Mouse (Mus musculus) forebrain, embryonic 13.5 days (tissue): ENCODE results near the gene Arrb1. TPM values are rescaled to one million over a fixed set of nuclear protein-coding genes. Genes with fewer than 3 reads are reported as not detected.
"Not testable (repeated sequence)": the region's sequence is repeated elsewhere in the genome, so short reads cannot be mapped to it uniquely, and the experiment has no call there.

Source experiments
- ATAC-seq: fragments of 200-750 bp; cut with Nextera tagmentation; 2 replicates; pipeline ENCODE4 v1.8.0; 2017
- H3K27ac ChIP-seq: fragments of 300-500 bp; sonication (generic); 2 replicates; pipeline ENCODE4 v1.5.1; 2015; ENCODE audit warnings: inconsistent platforms, mild to moderate bottlenecking, moderate library complexity
- H3K27me3 ChIP-seq: fragments of 300-500 bp; sonication (generic); 2 replicates; pipeline ENCODE4 v1.6.1; 2015; ENCODE audit warnings: mild to moderate bottlenecking, inconsistent platforms
- H3K36me3 ChIP-seq: fragments of 300-500 bp; sonication (generic); 2 replicates; pipeline ENCODE4 v1.6.1; 2015; ENCODE audit warnings: mild to moderate bottlenecking, inconsistent platforms; ENCODE audit not compliant: poor library complexity, severe bottlenecking
- H3K4me1 ChIP-seq: fragments of 300-500 bp; sonication (generic); 2 replicates; pipeline ENCODE4 v1.6.1; 2015; ENCODE audit warnings: inconsistent platforms
- H3K4me2 ChIP-seq: fragments of 300-500 bp; sonication (generic); 2 replicates; pipeline ENCODE4 v1.6.1; 2015; ENCODE audit warnings: inconsistent platforms, mild to moderate bottlenecking, moderate library complexity
- H3K4me3 ChIP-seq: fragments of 300-500 bp; sonication (generic); 2 replicates; pipeline ENCODE4 v1.5.1; 2015; ENCODE audit warnings: mild to moderate bottlenecking, inconsistent platforms
- H3K9ac ChIP-seq: fragments of 300-500 bp; sonication (generic); 2 replicates; pipeline ENCODE4 v1.6.1; 2015; ENCODE audit warnings: mild to moderate bottlenecking, inconsistent platforms
- H3K9me3 ChIP-seq: fragments of 300-500 bp; sonication (generic); replicated peaks from 2 replicates; pipeline ENCODE4 v1.6.1; 2016; ENCODE audit warnings: inconsistent platforms
- WGBS: fragments of 180-500 bp; shearing (Covaris S2); methylation state at CpG from one replicate; pipeline ENCODE4 v1.1.7; 2015; 5-methylcytosine and 5-hydroxymethylcytosine counted together
- polyA plus RNA-seq: library from polyadenylated mRNA; unstranded; fragments of >200 nt; fragmentation: Nextera tagmentation; extraction: Ambion mirVana; gene quantifications from 2 replicates; pipeline ENCODE4 v1.2.1, GENCODE M21; 2015

Arrb1 gene
- polyA plus RNA-seq: 7.4 and 10.6 TPM in 2 replicates

- Histone ChIP-seq H3K27me3 (no peaks in the 10 kb centered on the region), H3K36me3 (no peaks in the 10 kb centered on the region), H3K27ac (peak within 1 kb of the TSS; percentile 86), H3K9me3 (no peaks in the 10 kb centered on the region), H3K9ac (peak within 1 kb of the TSS; percentile 89), H3K4me2 (peak within 1 kb of the TSS; percentile 87), H3K4me3 (peak within 1 kb of the TSS; percentile 71), H3K4me1 (peaks cover 52% of the 10 kb centered on the region)
- ATAC-seq: peak; percentile 87
- WGBS: under 1% methylated on average over 66 of the region's 68 CpGs
These were observed at the start of gene Arrb1 for GRCm38 (mm10) chr7:99534901-99535735. Gene Arrb1 (plus strand): TSS chr7:99535466.

DNA sequence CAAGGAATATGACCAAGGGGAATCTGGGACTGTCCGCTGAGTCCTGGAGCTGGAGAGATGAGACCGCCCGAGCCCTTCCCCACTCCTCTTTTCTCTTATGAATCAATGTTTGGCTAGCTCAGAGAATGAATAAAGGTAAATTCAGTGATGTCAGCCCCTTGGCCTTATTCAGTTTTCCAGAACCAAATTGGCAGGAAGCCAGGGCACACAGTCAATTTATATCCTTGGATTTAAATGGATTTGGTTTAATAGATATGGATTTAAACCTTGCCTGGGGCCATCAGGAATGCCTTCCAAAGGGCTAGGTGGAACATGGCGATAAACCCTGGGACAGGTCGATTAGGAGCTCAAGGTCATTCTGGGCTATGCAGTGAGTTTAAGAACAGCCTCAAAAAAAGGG is 45.6 kb upstream of the Arrb1 start:
- H3K9ac ChIP-seq: no peak overlapping the region

DNA sequence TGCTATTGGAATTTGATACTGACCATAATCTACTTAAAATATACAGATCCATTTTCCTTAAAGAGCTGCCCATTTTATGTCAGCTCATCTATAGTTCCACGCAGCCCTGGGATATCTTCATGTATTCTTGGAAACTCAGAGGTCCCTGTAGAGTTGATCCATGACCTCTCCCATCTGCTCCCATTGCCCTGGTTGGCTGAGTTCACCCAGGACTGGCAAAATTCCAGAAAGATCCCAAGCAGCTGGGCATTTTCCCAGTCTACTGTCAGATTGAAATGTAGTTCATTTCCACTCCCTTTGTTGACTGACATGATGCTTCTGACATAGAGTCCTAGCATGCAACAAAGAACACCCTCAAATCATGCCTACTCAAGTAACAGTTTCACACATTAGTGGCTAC is 36.1 kb upstream of the Arrb1 start:
- Histone ChIP-seq H3K27ac (no peak overlapping the region), H3K4me1 (no peaks in the 10 kb centered on the region), H3K36me3 (no peaks in the 10 kb centered on the region), H3K9me3 (no peaks in the 10 kb centered on the region), H3K4me2 (no peak overlapping the region), H3K27me3 (no peaks in the 10 kb centered on the region), H3K9ac (no peak overlapping the region), H3K4me3 (no peak overlapping the region)
- WGBS: 68% methylated on average over 1 of the region's 1 CpGs
- ATAC-seq: no peak

More for the DNA sequence above, 45.6 kb upstream of the Arrb1 start:
- 77% methylated on average over 5 of the region's 5 CpGs for WGBS
- no peaks in the 10 kb centered on the region for H3K36me3 ChIP-seq
- H3K27me3 ChIP-seq: peaks cover 15% of the 10 kb centered on the region
- H3K4me1 ChIP-seq: no peaks in the 10 kb centered on the region
- peaks cover 8% of the 10 kb centered on the region for H3K9me3 ChIP-seq
- no peak for ATAC-seq
- H3K4me3 ChIP-seq: no peak overlapping the region
- H3K4me2 ChIP-seq: no peak overlapping the region
- no peak overlapping the region for H3K27ac ChIP-seq

DNA sequence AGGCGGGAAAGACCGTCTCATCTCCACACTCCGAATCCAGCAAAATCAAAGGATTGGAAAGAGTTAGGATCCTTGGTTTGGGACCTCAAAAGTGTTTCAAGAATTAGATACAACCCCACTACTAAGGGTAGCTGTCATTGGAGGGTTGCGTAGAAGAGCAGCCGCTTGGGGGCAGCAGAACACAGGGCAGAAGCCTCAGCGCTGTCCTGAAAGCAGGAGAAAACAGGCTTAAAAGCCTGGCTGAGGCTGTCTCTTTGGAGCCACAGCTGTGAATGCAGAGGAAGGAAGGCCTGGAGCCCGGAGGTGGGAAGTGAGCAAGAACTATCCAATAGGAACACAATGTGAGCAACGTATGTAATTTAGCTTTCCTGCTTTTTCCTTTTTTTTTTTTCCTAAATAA is 35.1 kb upstream of the Arrb1 start:
- no peak overlapping the region for H3K4me3 ChIP-seq
- WGBS: 5% methylated on average over 8 of the region's 8 CpGs
- H3K27me3 ChIP-seq: no peaks in the 10 kb centered on the region
- peak; percentile 90 for ATAC-seq
- H3K4me2 ChIP-seq: no peak overlapping the region
- H3K36me3 ChIP-seq: no peaks in the 10 kb centered on the region
- no peaks in the 10 kb centered on the region for H3K4me1 ChIP-seq
- H3K9me3 ChIP-seq: no peaks in the 10 kb centered on the region
- H3K9ac ChIP-seq: no peak overlapping the region
- no peak overlapping the region for H3K27ac ChIP-seq

DNA sequence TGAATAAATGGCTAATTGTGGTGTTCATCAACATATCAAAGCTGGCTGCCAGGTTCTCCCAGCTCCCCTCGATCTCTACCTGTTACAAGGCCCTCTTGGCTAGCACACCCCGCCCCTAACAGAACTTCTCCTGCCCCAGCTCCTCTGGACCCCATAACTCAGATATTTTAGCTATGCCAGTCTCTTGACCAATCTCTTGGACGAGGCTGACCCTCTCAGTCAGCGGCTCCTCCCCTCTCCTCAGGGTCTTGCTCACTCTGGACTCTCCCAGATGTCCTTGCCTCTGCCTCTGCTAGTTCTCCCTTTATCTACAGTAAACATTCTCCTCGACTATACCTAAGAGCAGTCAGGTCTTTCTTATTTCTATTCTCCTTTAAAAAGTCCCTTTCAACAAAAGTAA is 34.6 kb upstream of the Arrb1 start:
- Histone ChIP-seq H3K27me3 (no peaks in the 10 kb centered on the region), H3K9ac (no peak overlapping the region), H3K4me1 (no peaks in the 10 kb centered on the region), H3K4me3 (no peak overlapping the region), H3K9me3 (no peaks in the 10 kb centered on the region), H3K36me3 (no peaks in the 10 kb centered on the region), H3K27ac (no peak overlapping the region), H3K4me2 (no peak overlapping the region)
- WGBS: 48% methylated on average over 5 of the region's 5 CpGs
- 0 out of 2 replicates have a peak, but pooled peaks have one; percentile 16 for ATAC-seq

GRCm38 (mm10) chr7:99501148-99501547 is 34.1 kb upstream of the Arrb1 start:
- Histone ChIP-seq H3K36me3 (no peaks in the 10 kb centered on the region), H3K4me1 (no peaks in the 10 kb centered on the region), H3K27ac (no peak overlapping the region), H3K9ac (no peak overlapping the region), H3K27me3 (no peaks in the 10 kb centered on the region), H3K4me2 (no peak overlapping the region), H3K4me3 (no peak overlapping the region), H3K9me3 (no peaks in the 10 kb centered on the region)
- WGBS: 68% methylated on average over 1 of the region's 1 CpGs
- no peak for ATAC-seq

GRCm38 (mm10) chr7:99504556-99504955 is 30.7 kb upstream of the Arrb1 start:
- H3K4me2 ChIP-seq: no peak overlapping the region
- H3K27me3 ChIP-seq: peaks cover 3% of the 10 kb centered on the region; the same call in 1 of the 2 replicates
- no peak overlapping the region for H3K27ac ChIP-seq
- H3K4me1 ChIP-seq: no peaks in the 10 kb centered on the region
- H3K9ac ChIP-seq: no peak overlapping the region
- 0 out of 2 replicates have a peak, but pooled peaks cover 4% of the 10 kb centered on the region for H3K9me3 ChIP-seq
- H3K4me3 ChIP-seq: no peak overlapping the region
- ATAC-seq: no peak
- H3K36me3 ChIP-seq: no peaks in the 10 kb centered on the region

DNA sequence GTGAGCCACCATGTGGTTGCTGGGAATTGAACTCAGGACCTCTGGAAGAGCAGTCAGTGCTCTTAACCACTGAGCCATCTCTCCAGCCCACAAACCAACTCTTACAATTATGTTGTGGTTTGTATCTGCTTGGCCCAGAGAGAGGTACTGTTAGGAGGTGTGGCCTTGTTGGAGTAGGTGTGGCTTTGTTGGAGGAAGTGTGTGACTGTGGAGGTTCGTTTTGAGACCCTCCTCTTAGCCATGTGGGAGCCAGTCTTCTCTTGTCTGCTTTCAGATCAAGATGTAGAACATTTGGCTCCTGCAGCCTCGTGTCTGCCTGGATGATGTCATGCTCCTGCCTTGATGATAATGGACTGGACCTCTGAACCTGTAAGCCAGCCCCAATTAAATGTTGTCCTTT is 27.1 kb upstream of the Arrb1 start:
- H3K27me3 ChIP-seq, H3K9me3 ChIP-seq, ATAC-seq, H3K27ac ChIP-seq, H3K9ac ChIP-seq, H3K4me3 ChIP-seq, H3K4me1 ChIP-seq, H3K4me2 ChIP-seq, H3K36me3 ChIP-seq: not testable (repeated sequence)
- 31% methylated on average over 2 of the region's 2 CpGs for WGBS

GRCm38 (mm10) chr7:99510087-99510501 is 25.2 kb upstream of the Arrb1 start:
- Histone ChIP-seq H3K4me2 (peak overlapping the region; percentile 43), H3K9ac (no peak overlapping the region), H3K27ac (peak overlapping the region; percentile 25), H3K9me3 (0 out of 2 replicates have a peak, but pooled peaks cover 4% of the 10 kb centered on the region), H3K4me3 (peak overlapping the region; percentile 10; the same call in 1 of the 2 replicates), H3K36me3 (no peaks in the 10 kb centered on the region), H3K4me1 (peaks cover 8% of the 10 kb centered on the region), H3K27me3 (peaks cover 3% of the 10 kb centered on the region; the same call in 1 of the 2 replicates)
- peak; percentile 67; the same call in 1 of the 2 replicates for ATAC-seq
- 11% methylated on average over 8 of the region's 8 CpGs for WGBS

DNA sequence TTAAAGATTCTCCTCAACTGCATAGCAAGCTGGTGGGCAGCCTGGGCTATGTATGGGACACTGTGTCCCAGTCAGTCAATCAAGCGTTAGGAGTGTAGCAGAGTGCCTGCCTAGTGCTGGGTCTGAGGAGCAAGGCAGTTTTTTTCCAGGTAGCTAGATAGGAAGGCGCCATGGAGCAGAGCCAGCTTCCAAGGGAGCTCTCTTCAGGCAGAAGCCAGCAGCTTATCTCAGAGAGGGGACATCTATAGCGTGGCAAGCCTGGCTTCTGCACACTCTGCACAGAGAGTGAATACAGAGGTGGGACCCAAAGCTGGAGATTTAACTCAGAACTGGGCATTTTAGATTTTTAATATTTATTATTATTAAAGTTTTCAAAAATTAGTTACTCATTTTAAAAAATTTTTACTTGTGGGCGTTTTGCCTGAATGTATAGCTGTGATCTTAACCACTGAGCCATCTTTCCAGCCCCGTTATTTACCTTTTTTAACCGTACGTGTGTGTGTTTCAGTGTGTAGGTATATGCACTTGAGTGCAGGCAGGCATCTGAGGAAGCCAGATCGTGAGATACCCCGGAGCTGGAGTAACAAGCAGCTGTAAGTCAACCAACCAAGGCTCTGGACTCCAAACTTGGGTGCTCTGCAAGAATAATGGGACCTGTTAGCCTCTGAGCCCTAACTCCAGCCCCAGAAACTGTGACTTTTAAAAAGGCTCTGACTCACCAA is 19.0 kb upstream of the Arrb1 start:
- WGBS: 88% methylated on average over 9 of the region's 9 CpGs
- H3K27me3 ChIP-seq: no peaks in the 10 kb centered on the region
- H3K9me3 ChIP-seq: no peaks in the 10 kb centered on the region
- H3K4me1 ChIP-seq: no peaks in the 10 kb centered on the region
- H3K4me2 ChIP-seq: no peak overlapping the region
- H3K4me3 ChIP-seq: no peak overlapping the region
- no peaks in the 10 kb centered on the region for H3K36me3 ChIP-seq
- ATAC-seq: no peak
- no peak overlapping the region for H3K9ac ChIP-seq
- no peak overlapping the region for H3K27ac ChIP-seq

DNA sequence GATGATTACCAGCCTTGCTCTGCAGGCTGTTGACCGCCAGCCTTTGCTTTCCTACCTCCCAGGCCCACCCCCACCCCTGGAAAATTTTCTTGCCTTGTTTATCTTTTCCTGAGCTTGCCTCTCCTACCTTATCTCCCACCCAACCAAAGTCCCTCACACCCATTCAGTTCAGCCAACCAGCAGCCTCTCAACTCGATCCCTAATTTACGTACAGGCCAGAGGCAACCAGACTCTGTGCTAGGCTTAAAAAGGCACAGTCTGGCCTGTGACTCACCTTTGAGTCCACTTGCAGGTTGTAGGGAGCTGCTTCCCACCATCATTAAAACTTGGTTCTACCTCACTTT is 18.5 kb upstream of the Arrb1 start:
- no peak overlapping the region for H3K9ac ChIP-seq
- no peak overlapping the region for H3K4me3 ChIP-seq
- 87% methylated on average over 3 of the region's 3 CpGs for WGBS
- H3K4me2 ChIP-seq: no peak overlapping the region
- no peaks in the 10 kb centered on the region for H3K9me3 ChIP-seq
- H3K27me3 ChIP-seq: no peaks in the 10 kb centered on the region
- no peaks in the 10 kb centered on the region for H3K4me1 ChIP-seq
- H3K27ac ChIP-seq: no peak overlapping the region
- no peaks in the 10 kb centered on the region for H3K36me3 ChIP-seq
- ATAC-seq: no peak

DNA sequence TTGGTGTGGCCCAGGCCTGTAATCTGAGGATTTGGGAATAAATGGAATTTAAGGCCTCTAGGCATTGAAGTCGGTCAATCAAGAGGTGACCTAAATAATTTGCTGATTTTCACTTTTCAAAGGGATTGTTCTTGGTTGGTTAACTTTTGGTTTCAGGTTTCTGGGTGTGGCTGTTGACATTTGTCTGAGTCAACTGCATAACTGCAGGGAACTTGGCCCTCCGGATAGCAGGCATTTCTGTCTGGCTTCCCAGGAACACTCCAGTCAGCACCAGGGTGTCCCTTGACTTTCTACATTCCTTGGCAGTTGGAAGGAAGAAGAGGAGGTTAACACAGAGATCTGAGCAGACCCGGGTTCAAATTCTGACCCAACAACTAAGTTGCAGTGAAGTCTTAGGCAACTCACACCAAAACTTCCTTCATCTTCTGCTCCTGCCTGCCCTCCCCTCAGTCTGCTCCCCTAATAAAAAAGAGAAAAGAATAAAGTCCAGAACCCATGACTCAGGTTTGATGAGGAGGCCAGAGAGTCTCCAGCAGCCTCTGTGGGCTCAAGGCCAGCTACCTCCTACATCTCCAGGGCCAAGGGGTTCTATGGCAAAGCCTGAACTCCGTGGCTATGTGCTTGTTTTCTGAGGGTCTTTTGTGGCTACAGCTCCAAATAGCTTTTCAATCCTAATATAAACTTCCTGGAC is 16.2 kb upstream of the Arrb1 start:
- no peak for ATAC-seq
- Histone ChIP-seq H3K4me3 (no peak overlapping the region), H3K4me1 (no peaks in the 10 kb centered on the region), H3K27ac (no peak overlapping the region), H3K9me3 (no peaks in the 10 kb centered on the region), H3K9ac (no peak overlapping the region), H3K36me3 (no peaks in the 10 kb centered on the region), H3K27me3 (no peaks in the 10 kb centered on the region), H3K4me2 (no peak overlapping the region)
- 70% methylated on average over 4 of the region's 4 CpGs for WGBS
